Mouse (Mus musculus) kidney, embryonic 14.5 days (tissue): ENCODE measurements around the gene Sytl2. TPM values are rescaled to one million over a fixed set of nuclear protein-coding genes. Genes with fewer than 3 reads are reported as not detected.

Source experiments
- ATAC-seq: fragments of 200-750 bp; cut with Nextera tagmentation; 2 replicates; pipeline ENCODE4 v1.8.0; 2017; ENCODE audit warnings: moderate number of reproducible peaks, mild to moderate bottlenecking, moderate TSS enrichment, moderate library complexity; ENCODE audit not compliant: low FRiP score, low TSS enrichment
- H3K27ac ChIP-seq: fragments of 300-500 bp; sonication (generic); 2 replicates; pipeline ENCODE4 v1.5.1; 2014; ENCODE audit warnings: low read depth, mild to moderate bottlenecking, low read length, moderate library complexity, mixed read lengths
- H3K27me3 ChIP-seq: fragments of 300-500 bp; sonication (generic); 2 replicates; pipeline ENCODE4 v1.6.1; 2014; ENCODE audit warnings: mild to moderate bottlenecking, low read length; ENCODE audit not compliant: control insufficient read depth, insufficient read depth
- H3K36me3 ChIP-seq: fragments of 300-500 bp; sonication (generic); 2 replicates; pipeline ENCODE4 v1.6.1; 2014; ENCODE audit warnings: low read length, mixed read lengths; ENCODE audit not compliant: control insufficient read depth, insufficient read depth
- H3K4me1 ChIP-seq: fragments of 300-500 bp; sonication (generic); 2 replicates; pipeline ENCODE4 v1.6.1; 2014; ENCODE audit warnings: low read length, mixed read lengths; ENCODE audit not compliant: control insufficient read depth, insufficient read depth
- H3K4me2 ChIP-seq: fragments of 300-500 bp; sonication (generic); replicated peaks from 2 replicates; pipeline ENCODE4 v1.6.1; 2014; ENCODE audit warnings: low read depth, mild to moderate bottlenecking, low read length
- H3K4me3 ChIP-seq: fragments of 300-500 bp; sonication (generic); 2 replicates; pipeline ENCODE4 v1.5.1; 2014; ENCODE audit warnings: mild to moderate bottlenecking, low read length
- H3K9ac ChIP-seq: fragments of 300-500 bp; sonication (generic); 2 replicates; pipeline ENCODE4 v1.6.1; 2014; ENCODE audit warnings: low read depth, mild to moderate bottlenecking, low read length, moderate library complexity
- H3K9me3 ChIP-seq: fragments of 300-500 bp; sonication (generic); 2 replicates; pipeline ENCODE4 v1.6.1; 2016; ENCODE audit warnings: low read length; ENCODE audit not compliant: control insufficient read depth
- WGBS: fragments of 180-500 bp; shearing (Covaris S2); extraction: QIAGEN DNeasy Blood & Tissue Kit; methylation state at CpG from one replicate; pipeline ENCODE4 v1.1.7; 2014; 5-methylcytosine and 5-hydroxymethylcytosine counted together
- polyA plus RNA-seq: library from polyadenylated mRNA; unstranded; fragments of >200 nt; fragmentation: Nextera tagmentation; extraction: Ambion mirVana; gene quantifications from 2 replicates; pipeline ENCODE4 v1.2.1, GENCODE M21; 2014

The Sytl2 gene
- polyA plus RNA-seq = 3.8 and 9.2 TPM in 2 replicates

DNA sequence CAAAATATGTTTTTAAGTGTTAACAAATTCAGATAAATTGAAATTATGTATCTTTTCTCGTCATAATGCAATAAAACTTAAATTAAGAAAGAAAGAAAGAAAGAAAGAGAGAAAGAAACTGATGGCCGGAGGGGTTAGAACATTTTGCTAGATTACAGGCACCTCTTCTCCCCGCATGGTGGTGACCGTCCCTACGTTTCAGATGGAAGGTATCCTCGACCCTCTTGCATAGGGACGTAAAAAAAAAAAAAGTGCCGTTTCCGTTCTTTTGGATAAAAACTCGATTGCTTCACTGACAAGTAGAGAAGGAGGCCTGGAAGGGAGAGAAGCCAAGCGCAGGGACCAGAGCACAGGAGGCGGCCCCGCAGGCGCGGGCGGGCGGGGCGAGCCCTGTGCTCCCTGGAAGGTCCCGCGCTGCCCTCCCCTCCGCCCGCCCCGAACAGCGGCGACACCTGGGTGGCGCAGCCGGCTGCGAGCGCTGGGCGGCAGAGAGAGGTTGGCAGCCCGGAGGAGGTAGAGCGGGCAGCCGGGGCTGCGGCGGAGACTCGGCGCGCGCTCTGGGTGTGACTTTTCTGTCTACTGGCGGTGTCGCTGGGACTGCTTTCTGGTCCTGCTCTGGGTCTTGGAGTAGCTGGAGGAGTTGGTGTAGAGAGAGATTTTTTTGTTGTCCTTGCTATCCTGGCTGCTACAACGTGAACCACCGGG is at the start of gene Sytl2:
Gene Sytl2, plus strand, starts transcription at position 311 of the 705 bp plus-strand sequence.
- H3K36me3 ChIP-seq = no peaks in the 10 kb centered on the region
- H3K9me3 ChIP-seq = no peaks in the 10 kb centered on the region
- peak within 1 kb of the TSS; percentile 96 for H3K4me2 ChIP-seq
- 2% methylated on average over 40 of the region's 43 CpGs for WGBS
- H3K9ac ChIP-seq = peak within 1 kb of the TSS; percentile 72
- 0 out of 2 replicates have a peak, but pooled peaks cover 3% of the 10 kb centered on the region for H3K4me1 ChIP-seq
- H3K27me3 ChIP-seq = peaks cover 3% of the 10 kb centered on the region; the same call in 1 of the 2 replicates
- peak within 1 kb of the TSS; percentile 68 for H3K4me3 ChIP-seq
- no peak within 1 kb of the TSS for H3K27ac ChIP-seq
- peak; percentile 90 for ATAC-seq

DNA sequence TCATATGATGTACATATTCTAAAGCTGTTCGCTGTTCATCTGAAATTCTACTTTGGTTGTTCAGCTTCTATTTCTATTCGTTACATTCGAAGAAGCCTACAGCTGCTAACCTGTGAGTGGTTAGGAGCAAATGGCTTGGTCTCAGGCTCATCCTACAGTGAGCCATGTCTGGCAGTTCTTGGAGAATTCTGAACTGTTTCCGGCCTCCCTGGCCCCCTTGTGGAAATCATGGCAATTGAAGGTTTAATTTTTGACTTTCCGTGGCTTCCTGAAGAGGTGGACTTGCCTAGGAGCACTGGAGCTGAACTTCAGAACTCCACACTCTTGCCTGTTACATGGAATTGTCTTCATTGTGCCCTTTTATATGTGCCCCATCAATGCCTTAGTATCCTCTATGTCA is 49.1 kb upstream of the Sytl2 start:
- Histone ChIP-seq H3K36me3 (no peaks in the 10 kb centered on the region), H3K9me3 (no peaks in the 10 kb centered on the region), H3K4me3 (no peak overlapping the region), H3K9ac (no peak overlapping the region), H3K4me1 (no peaks in the 10 kb centered on the region), H3K27ac (no peak overlapping the region), H3K4me2 (no peak overlapping the region), H3K27me3 (no peaks in the 10 kb centered on the region)
- 70% methylated on average over 5 of the region's 5 CpGs for WGBS
- ATAC-seq = no peak

DNA sequence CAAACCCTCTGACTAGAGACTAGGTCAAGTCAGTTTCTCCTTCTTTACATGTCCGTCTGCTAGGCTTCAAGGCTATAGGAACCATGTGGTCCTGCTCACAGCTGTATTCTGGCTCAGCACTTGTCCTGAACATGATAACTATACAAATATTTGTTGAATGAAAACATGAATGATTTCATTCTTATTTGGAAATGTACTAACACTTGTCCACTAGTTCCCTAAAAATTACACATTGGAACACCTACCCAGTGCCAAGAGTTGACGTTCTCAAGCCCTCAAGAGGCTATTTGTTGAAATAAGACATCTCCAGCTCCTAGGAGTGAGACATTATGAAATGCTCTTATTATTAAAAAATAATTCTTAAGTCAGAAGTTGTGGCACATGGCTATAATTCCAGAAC is 43.4 kb upstream of the Sytl2 start:
- no peaks in the 10 kb centered on the region for H3K27me3 ChIP-seq
- H3K4me3 ChIP-seq = no peak overlapping the region
- no peaks in the 10 kb centered on the region for H3K9me3 ChIP-seq
- 86% methylated on average over 2 of the region's 2 CpGs for WGBS
- ATAC-seq = no peak
- no peaks in the 10 kb centered on the region for H3K36me3 ChIP-seq
- H3K4me2 ChIP-seq = no peak overlapping the region
- H3K27ac ChIP-seq = no peak overlapping the region
- no peaks in the 10 kb centered on the region for H3K4me1 ChIP-seq
- H3K9ac ChIP-seq = no peak overlapping the region

DNA sequence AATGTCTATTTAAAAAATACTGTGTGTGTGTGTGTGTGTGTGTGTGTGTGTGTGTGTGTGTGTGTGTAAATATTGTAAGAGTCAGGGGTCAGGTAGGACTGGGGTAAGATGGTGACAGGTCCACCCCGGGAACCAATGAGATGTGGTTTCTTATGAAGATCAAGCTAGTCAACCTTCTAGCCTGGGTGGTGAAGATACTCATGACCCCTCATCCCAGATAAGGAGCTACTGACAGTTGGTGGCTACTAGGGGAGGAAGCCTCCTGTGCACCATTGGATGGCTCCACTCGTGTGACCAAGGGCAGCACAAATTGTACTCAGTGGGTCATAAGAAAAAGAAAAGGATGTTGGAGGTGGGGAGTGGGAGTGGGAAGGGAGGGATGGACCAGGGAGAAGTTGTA is 42.2 kb upstream of the Sytl2 start:
- Histone ChIP-seq H3K9me3 (no peaks in the 10 kb centered on the region), H3K4me3 (no peak overlapping the region), H3K4me1 (no peaks in the 10 kb centered on the region), H3K9ac (no peak overlapping the region), H3K27ac (no peak overlapping the region), H3K36me3 (no peaks in the 10 kb centered on the region), H3K4me2 (no peak overlapping the region), H3K27me3 (no peaks in the 10 kb centered on the region)
- ATAC-seq = no peak
- WGBS = 89% methylated on average over 2 of the region's 2 CpGs

DNA sequence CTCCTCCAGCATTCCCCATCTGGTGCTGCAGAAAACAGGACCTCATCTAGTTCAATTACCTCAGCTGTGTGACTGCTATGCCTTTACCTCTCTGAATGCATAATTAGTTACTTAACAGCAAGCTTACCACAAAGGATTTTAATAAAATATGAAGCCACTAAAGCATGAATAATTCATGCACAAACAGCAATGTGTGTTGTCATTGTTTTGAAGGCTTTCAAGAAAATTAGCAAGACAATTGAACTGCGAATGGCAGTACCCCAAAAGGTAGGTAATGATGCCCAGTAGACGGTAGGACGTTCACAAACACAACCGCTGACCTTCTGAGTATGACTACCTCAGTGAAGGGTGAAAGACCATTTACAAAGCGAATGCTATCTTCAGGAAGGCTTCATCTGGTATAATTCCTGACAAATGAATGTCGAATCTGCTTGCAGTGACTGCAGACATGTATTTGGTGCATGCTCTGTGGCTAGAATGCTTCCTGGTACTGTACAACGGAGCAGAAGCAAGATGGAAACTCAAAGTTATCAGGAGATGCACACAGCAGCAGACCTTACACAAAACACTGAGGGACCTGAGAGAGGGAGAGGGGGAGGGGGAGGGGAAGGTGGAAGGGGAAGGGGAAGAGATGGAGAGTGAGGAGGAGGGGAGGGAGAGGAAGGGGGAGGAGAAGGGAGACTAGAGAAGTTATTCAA is 40.0 kb upstream of the Sytl2 start:
- no peak overlapping the region for H3K9ac ChIP-seq
- H3K36me3 ChIP-seq = no peaks in the 10 kb centered on the region
- no peak overlapping the region for H3K27ac ChIP-seq
- 38% methylated on average over 7 of the region's 7 CpGs for WGBS
- no peaks in the 10 kb centered on the region for H3K9me3 ChIP-seq
- H3K27me3 ChIP-seq = no peaks in the 10 kb centered on the region
- 0 out of 2 replicates have a peak, but pooled peaks cover 4% of the 10 kb centered on the region for H3K4me1 ChIP-seq
- H3K4me3 ChIP-seq = no peak overlapping the region
- ATAC-seq = no peak
- H3K4me2 ChIP-seq = no peak overlapping the region

DNA sequence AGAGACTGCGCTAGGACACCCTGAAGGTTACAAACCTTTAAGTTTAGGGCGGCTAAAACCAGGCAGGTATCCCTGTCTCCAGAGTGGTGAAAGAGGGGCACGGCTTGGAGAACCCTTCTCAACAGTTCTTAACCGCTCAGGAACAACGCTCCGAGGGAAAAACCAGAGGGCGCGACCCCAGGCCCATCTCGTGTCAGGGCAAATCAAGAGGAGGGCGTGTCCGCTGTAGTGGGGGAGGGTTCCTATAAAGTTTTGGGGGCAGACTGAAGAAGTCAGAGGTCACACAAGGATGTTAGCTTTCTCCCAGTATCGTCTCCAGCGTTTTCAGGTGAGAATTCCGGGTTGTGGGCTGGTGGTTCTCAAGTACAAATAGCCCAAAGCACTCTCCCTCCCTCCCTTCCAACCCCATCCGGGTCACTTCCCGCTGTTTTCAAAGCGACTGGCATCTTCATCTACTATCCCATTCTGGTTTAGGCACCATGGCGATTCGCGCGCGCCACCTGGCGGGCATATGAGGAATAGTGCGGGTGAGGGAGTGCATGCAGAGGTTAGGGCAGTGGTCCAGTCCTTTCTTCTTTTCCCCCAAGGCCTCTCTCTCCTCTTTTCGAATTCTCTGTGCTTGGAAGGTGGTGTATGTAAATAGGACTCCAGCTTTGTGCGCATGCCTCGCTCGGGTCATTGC is 36.6 kb upstream of the Sytl2 start, which contains the start of gene Ccdc83:
Gene Ccdc83, minus strand, starts transcription at position 489 of the 682 bp plus-strand sequence.
- Histone ChIP-seq H3K36me3 (no peaks in the 10 kb centered on the region), H3K4me3 (peak within 1 kb of the TSS; percentile 24), H3K27me3 (no peaks in the 10 kb centered on the region), H3K9me3 (no peaks in the 10 kb centered on the region), H3K9ac (peak within 1 kb of the TSS; percentile 42; the same call in 1 of the 2 replicates), H3K27ac (no peak within 1 kb of the TSS), H3K4me2 (peak within 1 kb of the TSS; percentile 53), H3K4me1 (0 out of 2 replicates have a peak, but pooled peaks cover 4% of the 10 kb centered on the region)
- WGBS = 5% methylated on average over 28 of the region's 28 CpGs
- peak; percentile 95 for ATAC-seq

DNA sequence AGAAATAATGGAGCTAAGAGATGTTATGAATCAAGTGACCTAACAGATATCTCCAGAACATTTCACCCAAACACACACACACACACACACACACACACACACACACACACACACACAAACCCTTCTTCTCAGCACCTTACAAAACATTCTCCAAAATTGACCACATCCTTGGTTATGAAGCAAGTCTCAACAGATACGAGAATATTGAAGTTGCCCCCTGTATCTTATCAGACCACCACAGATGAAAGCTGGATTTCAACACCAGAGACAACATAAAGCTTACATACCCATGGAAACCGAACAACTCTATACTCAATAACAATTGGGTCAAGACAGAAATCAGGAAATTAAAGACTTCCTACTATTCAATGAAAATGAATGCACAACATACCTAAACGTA is 31.9 kb upstream of the Sytl2 start:
- no peak overlapping the region for H3K9ac ChIP-seq
- H3K4me1 ChIP-seq = 0 out of 2 replicates have a peak, but pooled peaks cover 3% of the 10 kb centered on the region
- H3K9me3 ChIP-seq = no peaks in the 10 kb centered on the region
- no peaks in the 10 kb centered on the region for H3K36me3 ChIP-seq
- H3K4me3 ChIP-seq = no peak overlapping the region
- 78% methylated on average over 3 of the region's 3 CpGs for WGBS
- no peak overlapping the region for H3K4me2 ChIP-seq
- H3K27me3 ChIP-seq = no peaks in the 10 kb centered on the region
- H3K27ac ChIP-seq = no peak overlapping the region
- no peak for ATAC-seq

DNA sequence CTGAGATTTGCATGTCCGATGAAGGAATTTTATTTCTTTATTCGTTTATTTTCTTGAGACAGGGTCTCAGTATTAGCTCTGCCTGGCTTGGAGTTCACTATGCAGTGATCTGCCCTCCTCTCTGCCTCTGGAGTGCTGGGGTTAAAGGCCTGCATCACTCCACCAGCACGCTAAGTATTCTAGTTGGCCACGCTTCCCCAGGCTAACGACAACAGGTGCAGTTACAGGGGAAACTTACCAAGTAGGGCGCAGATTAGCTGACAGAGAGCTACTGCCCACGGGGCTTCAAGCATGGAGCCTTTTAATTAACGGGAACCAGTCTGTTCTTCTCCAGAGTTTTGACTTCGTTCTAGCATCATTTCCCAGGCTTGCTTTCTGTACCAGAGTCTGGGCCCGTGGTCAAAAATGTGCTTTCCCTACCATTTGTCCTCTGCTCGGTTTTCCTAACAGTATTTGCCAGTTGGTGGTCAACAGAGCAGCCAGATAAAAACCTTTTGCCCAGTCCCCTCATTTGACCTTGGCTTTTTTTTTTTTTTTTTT is 27.4 kb upstream of the Sytl2 start:
- Histone ChIP-seq H3K4me2 (no peak overlapping the region), H3K27me3 (no peaks in the 10 kb centered on the region), H3K27ac (no peak overlapping the region), H3K4me1 (peaks cover 10% of the 10 kb centered on the region; the same call in 1 of the 2 replicates), H3K9ac (no peak overlapping the region), H3K4me3 (no peak overlapping the region), H3K36me3 (no peaks in the 10 kb centered on the region), H3K9me3 (no peaks in the 10 kb centered on the region)
- no peak for ATAC-seq
- WGBS = 53% methylated on average over 11 of the region's 11 CpGs
